Mouse (Mus musculus): ENCODE data around the gene Mtch1. TPM values are rescaled to one million over a fixed set of nuclear protein-coding genes. Genes with fewer than 3 reads are reported as not detected.

The Mtch1 gene
- polyA plus RNA-seq, 1 experiment from 2014 or later, result 463 TPM

- no peak for ATAC-seq
- Histone ChIP-seq H3K4me3 (ENCODE audit: low read depth, low read length) (no peak overlapping the region), H3K27me3 (ENCODE audit: control insufficient read depth, insufficient read depth, low read depth, low read length) (no peaks in the 10 kb centered on the region), H3K9ac (ENCODE audit: low read depth, low read length) (peak overlapping the region; percentile 38; the same call in 1 of the 2 replicates), H3K4me2 (ENCODE audit: low read length) (no peak overlapping the region), H3K9me3 (replicated peaks; ENCODE audit: control insufficient read depth, low read length, poor library complexity, severe bottlenecking) (no peaks in the 10 kb centered on the region), H3K4me1 (ENCODE audit: control insufficient read depth, insufficient read depth, low read length) (peaks cover 24% of the 10 kb centered on the region), H3K36me3 (ENCODE audit: control insufficient read depth, insufficient read depth, low read length) (peaks cover 35% of the 10 kb centered on the region), H3K27ac (ENCODE audit: low read length) (peak overlapping the region; percentile 66)
- WGBS, result 15% methylated on average over 5 of the region's 5 CpGs
Measured at GRCm38 (mm10) chr17:29330671-29331410, 16.9 kb downstream of the Mtch1 start.

- Histone ChIP-seq H3K4me3 (ENCODE audit: low read depth, low read length) (no peak overlapping the region), H3K4me1 (ENCODE audit: control insufficient read depth, insufficient read depth, low read length) (peaks cover 27% of the 10 kb centered on the region), H3K9me3 (replicated peaks; ENCODE audit: control insufficient read depth, low read length, poor library complexity, severe bottlenecking) (no peaks in the 10 kb centered on the region), H3K27ac (ENCODE audit: low read length) (peak overlapping the region; percentile 66), H3K4me2 (ENCODE audit: low read length) (no peak overlapping the region), H3K36me3 (ENCODE audit: control insufficient read depth, insufficient read depth, low read length) (peaks cover 29% of the 10 kb centered on the region), H3K27me3 (ENCODE audit: control insufficient read depth, insufficient read depth, low read depth, low read length) (no peaks in the 10 kb centered on the region), H3K9ac (ENCODE audit: low read depth, low read length) (peak overlapping the region; percentile 38; the same call in 1 of the 2 replicates)
- no peak for ATAC-seq
- 75% methylated on average over 3 of the region's 3 CpGs for WGBS
Measured at GRCm38 (mm10) chr17:29330221-29330620, 17.5 kb downstream of the Mtch1 start.

GRCm38 (mm10) chr17:29327691-29328090, 20.0 kb downstream of the Mtch1 start:
- Histone ChIP-seq H3K4me1 (ENCODE audit: control insufficient read depth, insufficient read depth, low read length) (peaks cover 27% of the 10 kb centered on the region), H3K9ac (ENCODE audit: low read depth, low read length) (peak overlapping the region; percentile 52; the same call in 1 of the 2 replicates), H3K4me3 (ENCODE audit: low read depth, low read length) (no peak overlapping the region), H3K9me3 (replicated peaks; ENCODE audit: control insufficient read depth, low read length, poor library complexity, severe bottlenecking) (no peaks in the 10 kb centered on the region), H3K36me3 (ENCODE audit: control insufficient read depth, insufficient read depth, low read length) (peaks cover 12% of the 10 kb centered on the region; the same call in 1 of the 2 replicates), H3K27me3 (ENCODE audit: control insufficient read depth, insufficient read depth, low read depth, low read length) (no peaks in the 10 kb centered on the region), H3K4me2 (ENCODE audit: low read length) (no peak overlapping the region), H3K27ac (ENCODE audit: low read length) (peak overlapping the region; percentile 82)
- WGBS, result 74% methylated on average over 9 of the region's 9 CpGs
- no peak for ATAC-seq

GRCm38 (mm10) chr17:29326531-29327529, 20.9 kb downstream of the Mtch1 start:
- H3K4me3 ChIP-seq (ENCODE audit: low read depth, low read length), result peak overlapping the region; percentile 25
- peaks cover 7% of the 10 kb centered on the region for H3K27me3 ChIP-seq (ENCODE audit: control insufficient read depth, insufficient read depth, low read depth, low read length)
- peaks cover 3% of the 10 kb centered on the region; the same call in 1 of the 2 replicates for H3K36me3 ChIP-seq (ENCODE audit: control insufficient read depth, insufficient read depth, low read length)
- 8% methylated on average over 52 of the region's 52 CpGs for WGBS
- peaks cover 27% of the 10 kb centered on the region for H3K4me1 ChIP-seq (ENCODE audit: control insufficient read depth, insufficient read depth, low read length)
- H3K9me3 ChIP-seq (replicated peaks; ENCODE audit: control insufficient read depth, low read length, poor library complexity, severe bottlenecking), result no peaks in the 10 kb centered on the region
- H3K4me2 ChIP-seq (ENCODE audit: low read length), result peak overlapping the region; percentile 59
- peak overlapping the region; percentile 52 for H3K9ac ChIP-seq (ENCODE audit: low read depth, low read length)
- H3K27ac ChIP-seq (ENCODE audit: low read length), result peak overlapping the region; percentile 82
- ATAC-seq, result peak; percentile 73

GRCm38 (mm10) chr17:29325831-29326230, 21.9 kb downstream of the Mtch1 start:
- WGBS, result 41% methylated on average over 13 of the region's 13 CpGs
- Histone ChIP-seq H3K4me3 (ENCODE audit: low read depth, low read length) (no peak overlapping the region), H3K9ac (ENCODE audit: low read depth, low read length) (peak overlapping the region; percentile 52)

GRCm38 (mm10) chr17:29323625-29324024, 24.1 kb downstream of the Mtch1 start:
- ATAC-seq, result no peak
- no peak overlapping the region for H3K4me3 ChIP-seq (ENCODE audit: low read depth, low read length)
- H3K27me3 ChIP-seq (ENCODE audit: control insufficient read depth, insufficient read depth, low read depth, low read length), result peaks cover 8% of the 10 kb centered on the region
- H3K36me3 ChIP-seq (ENCODE audit: control insufficient read depth, insufficient read depth, low read length), result no peaks in the 10 kb centered on the region
- peaks cover 27% of the 10 kb centered on the region for H3K4me1 ChIP-seq (ENCODE audit: control insufficient read depth, insufficient read depth, low read length)
- no peak overlapping the region for H3K27ac ChIP-seq (ENCODE audit: low read length)
- no peak overlapping the region for H3K9ac ChIP-seq (ENCODE audit: low read depth, low read length)
- H3K4me2 ChIP-seq (ENCODE audit: low read length), result no peak overlapping the region
- WGBS, result 95% methylated on average over 3 of the region's 3 CpGs
- H3K9me3 ChIP-seq (replicated peaks; ENCODE audit: control insufficient read depth, low read length, poor library complexity, severe bottlenecking), result no peaks in the 10 kb centered on the region

More at GRCm38 (mm10) chr17:29325831-29326230, 21.9 kb downstream of the Mtch1 start:
- Histone ChIP-seq H3K27ac (ENCODE audit: low read length) (peak overlapping the region; percentile 82), H3K4me2 (ENCODE audit: low read length) (peak overlapping the region; percentile 59), H3K4me1 (ENCODE audit: control insufficient read depth, insufficient read depth, low read length) (peaks cover 24% of the 10 kb centered on the region), H3K36me3 (ENCODE audit: control insufficient read depth, insufficient read depth, low read length) (peaks cover 2% of the 10 kb centered on the region; the same call in 1 of the 2 replicates), H3K9me3 (replicated peaks; ENCODE audit: control insufficient read depth, low read length, poor library complexity, severe bottlenecking) (no peaks in the 10 kb centered on the region), H3K27me3 (ENCODE audit: control insufficient read depth, insufficient read depth, low read depth, low read length) (peaks cover 8% of the 10 kb centered on the region)
- ATAC-seq, result no peak

GRCm38 (mm10) chr17:29322603-29322962, 25.2 kb downstream of the Mtch1 start:
- no peaks in the 10 kb centered on the region for H3K9me3 ChIP-seq (replicated peaks; ENCODE audit: control insufficient read depth, low read length, poor library complexity, severe bottlenecking)
- no peak overlapping the region for H3K4me3 ChIP-seq (ENCODE audit: low read depth, low read length)
- H3K27me3 ChIP-seq (ENCODE audit: control insufficient read depth, insufficient read depth, low read depth, low read length), result peaks cover 8% of the 10 kb centered on the region
- no peak overlapping the region for H3K4me2 ChIP-seq (ENCODE audit: low read length)
- no peak for ATAC-seq
- H3K4me1 ChIP-seq (ENCODE audit: control insufficient read depth, insufficient read depth, low read length), result peaks cover 23% of the 10 kb centered on the region
- no peak overlapping the region for H3K9ac ChIP-seq (ENCODE audit: low read depth, low read length)
- no peaks in the 10 kb centered on the region for H3K36me3 ChIP-seq (ENCODE audit: control insufficient read depth, insufficient read depth, low read length)
- 26% methylated on average over 18 of the region's 18 CpGs for WGBS
- no peak overlapping the region for H3K27ac ChIP-seq (ENCODE audit: low read length)

GRCm38 (mm10) chr17:29321765-29322602, 25.8 kb downstream of the Mtch1 start:
- no peaks in the 10 kb centered on the region for H3K9me3 ChIP-seq (replicated peaks; ENCODE audit: control insufficient read depth, low read length, poor library complexity, severe bottlenecking)
- H3K27me3 ChIP-seq (ENCODE audit: control insufficient read depth, insufficient read depth, low read depth, low read length), result peaks cover 8% of the 10 kb centered on the region
- peaks cover 17% of the 10 kb centered on the region for H3K4me1 ChIP-seq (ENCODE audit: control insufficient read depth, insufficient read depth, low read length)
- no peak overlapping the region for H3K27ac ChIP-seq (ENCODE audit: low read length)
- H3K4me2 ChIP-seq (ENCODE audit: low read length), result no peak overlapping the region
- no peak overlapping the region for H3K9ac ChIP-seq (ENCODE audit: low read depth, low read length)
- WGBS, result 22% methylated on average over 41 of the region's 41 CpGs
- no peak overlapping the region for H3K4me3 ChIP-seq (ENCODE audit: low read depth, low read length)
- no peaks in the 10 kb centered on the region for H3K36me3 ChIP-seq (ENCODE audit: control insufficient read depth, insufficient read depth, low read length)
- ATAC-seq, result no peak
